Mouse (Mus musculus): ENCODE data around the gene Trim11. TPM values are rescaled to one million over a fixed set of nuclear protein-coding genes. Genes with fewer than 3 reads are reported as not detected.

The Trim11 gene
- polyA plus RNA-seq, 1 experiment = not detected

DNA sequence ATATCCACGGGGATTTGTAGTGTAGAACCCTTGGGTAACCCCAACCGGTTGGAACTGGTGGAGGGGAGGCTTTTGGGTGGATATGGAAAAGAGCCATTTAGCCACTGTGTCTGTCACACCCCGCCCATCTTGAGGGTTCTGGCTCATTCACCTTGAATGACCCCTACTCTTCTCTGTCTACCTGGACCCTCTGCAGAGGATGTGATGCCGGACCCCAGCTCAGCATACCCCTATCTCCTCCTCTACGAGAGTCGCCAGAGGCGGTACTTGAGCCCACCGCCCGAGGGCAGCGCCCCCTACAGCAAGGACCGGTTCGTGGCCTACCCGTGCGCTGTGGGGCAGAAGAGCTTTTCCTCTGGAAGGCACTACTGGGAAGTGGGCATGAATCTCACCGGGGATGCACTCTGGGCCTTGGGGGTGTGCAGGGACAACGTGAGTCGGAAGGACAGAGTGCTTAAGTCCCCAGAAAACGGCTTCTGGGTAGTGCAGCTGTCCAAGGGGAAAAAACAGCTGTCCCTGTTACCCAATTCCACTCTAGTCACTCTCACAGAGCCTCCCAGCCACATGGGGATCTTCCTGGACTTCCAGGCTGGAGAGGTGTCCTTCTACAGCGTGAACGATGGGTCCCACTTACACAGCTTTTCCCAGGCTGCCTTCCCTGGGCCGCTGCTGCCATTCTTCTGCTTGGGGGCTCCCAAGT is 6.9 kb upstream of the Trim11 start:
- Histone ChIP-seq H3K4me3 (ENCODE audit: insufficient read depth, low read depth, low read length) (no peak overlapping the region), H3K4me1 (ENCODE audit: control insufficient read depth, insufficient read depth, low read length) (0 out of 2 replicates have a peak, but pooled peaks cover 4% of the 10 kb centered on the region), H3K27ac (ENCODE audit: insufficient read depth, low read depth, low read length) (no peak overlapping the region)
- WGBS = 89% methylated on average over 21 of the region's 21 CpGs
- TF ChIP-seq CTCF (IDR thresholded peaks at IDR 0.05; ENCODE audit: insufficient read depth, low read depth, low read length) = no peak
- no peak for TF ChIP-seq POLR2A (IDR thresholded peaks at IDR 0.05; ENCODE audit: insufficient read depth, low read depth, low read length)

DNA sequence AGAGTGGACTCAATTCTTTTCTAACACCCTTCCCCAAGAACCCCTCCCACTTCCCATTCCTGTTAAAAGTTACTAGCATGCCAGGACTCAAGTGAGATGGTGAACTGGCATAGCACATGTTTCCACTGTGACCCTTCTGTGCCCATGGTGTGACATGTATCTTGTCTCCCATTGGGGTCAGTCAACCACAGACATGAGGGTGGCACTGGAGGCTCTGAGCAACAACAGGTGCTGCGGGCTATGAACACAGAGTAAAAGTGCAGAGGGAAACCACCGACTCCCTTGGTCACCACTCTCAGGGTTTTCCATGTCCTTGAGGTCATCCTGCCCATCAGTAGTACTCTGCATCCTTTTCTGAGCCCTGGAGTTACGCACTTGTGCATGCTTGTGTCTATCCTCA is 6.1 kb upstream of the Trim11 start:
- H3K4me3 ChIP-seq (ENCODE audit: insufficient read depth, low read depth, low read length) = no peak overlapping the region
- no peak for TF ChIP-seq POLR2A (IDR thresholded peaks at IDR 0.05; ENCODE audit: insufficient read depth, low read depth, low read length)
- 0 out of 2 replicates have a peak, but pooled peaks cover 4% of the 10 kb centered on the region for H3K4me1 ChIP-seq (ENCODE audit: control insufficient read depth, insufficient read depth, low read length)
- WGBS = 96% methylated on average over 3 of the region's 3 CpGs
- no peak overlapping the region for H3K27ac ChIP-seq (ENCODE audit: insufficient read depth, low read depth, low read length)

DNA sequence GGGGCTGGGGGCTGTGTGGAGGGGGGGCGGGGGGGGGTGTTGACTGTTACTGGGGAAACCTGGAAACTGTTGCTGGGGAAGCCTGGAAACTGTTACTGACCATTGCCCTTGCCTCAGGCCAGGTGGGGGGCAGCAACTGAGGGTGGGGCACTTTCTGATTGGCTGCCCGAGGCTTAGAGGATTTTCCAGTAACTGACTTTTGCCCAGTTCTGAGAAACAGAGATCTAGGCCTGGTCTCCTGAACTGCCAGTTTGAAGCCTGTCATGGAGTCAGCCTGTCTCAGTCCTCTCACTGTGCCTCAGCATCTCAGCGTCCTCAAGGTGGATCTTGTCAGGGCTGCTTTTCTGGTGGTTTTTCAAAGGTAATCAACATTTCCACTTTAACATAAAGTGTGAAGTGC is 3.5 kb upstream of the Trim11 start:
- H3K4me3 ChIP-seq (ENCODE audit: insufficient read depth, low read depth, low read length) = no peak overlapping the region
- no peak for TF ChIP-seq POLR2A (IDR thresholded peaks at IDR 0.05; ENCODE audit: insufficient read depth, low read depth, low read length)
- no peak for TF ChIP-seq CTCF (IDR thresholded peaks at IDR 0.05; ENCODE audit: insufficient read depth, low read depth, low read length)
- H3K4me1 ChIP-seq (ENCODE audit: control insufficient read depth, insufficient read depth, low read length) = peaks cover 12% of the 10 kb centered on the region
- 88% methylated on average over 3 of the region's 3 CpGs for WGBS
- H3K27ac ChIP-seq (ENCODE audit: insufficient read depth, low read depth, low read length) = no peak overlapping the region

DNA sequence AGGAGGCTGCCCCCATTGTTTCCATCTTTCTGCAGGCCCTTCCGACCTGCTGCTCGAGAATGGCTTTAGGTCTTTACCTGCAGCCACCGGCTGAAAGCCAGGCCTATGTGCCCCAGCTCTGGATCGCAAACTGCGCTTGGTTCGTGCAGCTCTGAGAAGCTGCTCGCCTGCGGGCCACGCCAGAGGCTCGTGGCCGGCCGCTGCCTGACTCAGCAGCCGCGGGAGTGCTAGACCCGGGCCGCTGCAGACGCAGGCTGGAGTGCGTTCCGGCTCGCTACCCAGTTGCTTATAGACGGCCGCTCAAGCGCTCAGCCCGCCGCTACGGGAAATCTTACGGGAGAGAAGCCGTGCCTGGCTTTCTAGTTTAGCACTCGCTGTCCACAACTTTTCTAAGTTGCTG is 743 bp upstream of the Trim11 start:
- under 1% methylated on average over 29 of the region's 29 CpGs for WGBS
- H3K27ac ChIP-seq (ENCODE audit: insufficient read depth, low read depth, low read length) = no peak overlapping the region
- no peak for TF ChIP-seq CTCF (IDR thresholded peaks at IDR 0.05; ENCODE audit: insufficient read depth, low read depth, low read length)
- TF ChIP-seq POLR2A (IDR thresholded peaks at IDR 0.05; ENCODE audit: insufficient read depth, low read depth, low read length) = no peak
- H3K4me3 ChIP-seq (ENCODE audit: insufficient read depth, low read depth, low read length) = peak overlapping the region; percentile 68
- peaks cover 32% of the 10 kb centered on the region for H3K4me1 ChIP-seq (ENCODE audit: control insufficient read depth, insufficient read depth, low read length)

DNA sequence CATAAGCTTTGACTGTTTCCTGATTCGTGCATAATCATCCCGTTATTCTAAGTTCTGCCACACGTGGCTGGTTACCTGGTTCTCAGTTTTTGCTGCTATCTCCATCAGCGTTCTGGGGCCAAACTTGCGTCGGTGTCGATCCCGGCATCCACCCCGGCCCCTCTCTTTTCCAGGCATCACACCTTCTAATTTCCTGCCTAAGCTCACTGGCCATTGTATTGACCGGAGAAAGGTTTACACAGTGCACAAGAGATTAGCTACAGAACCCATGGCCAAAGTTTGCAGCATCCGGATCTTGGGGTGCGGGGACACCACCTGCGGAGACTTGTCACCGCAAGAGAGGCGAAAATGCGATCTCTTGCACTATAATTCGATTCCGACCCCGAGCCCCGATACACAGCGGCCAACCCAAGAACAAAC is 276 bp upstream of the Trim11 start:
- Histone ChIP-seq H3K4me3 (ENCODE audit: insufficient read depth, low read depth, low read length) (peak overlapping the region; percentile 68), H3K4me1 (ENCODE audit: control insufficient read depth, insufficient read depth, low read length) (peaks cover 37% of the 10 kb centered on the region), H3K27ac (ENCODE audit: insufficient read depth, low read depth, low read length) (no peak overlapping the region)
- TF ChIP-seq POLR2A (IDR thresholded peaks at IDR 0.05; ENCODE audit: insufficient read depth, low read depth, low read length) (no peak), CTCF (IDR thresholded peaks at IDR 0.05; ENCODE audit: insufficient read depth, low read depth, low read length) (no peak)
- WGBS = under 1% methylated on average over 21 of the region's 21 CpGs

DNA sequence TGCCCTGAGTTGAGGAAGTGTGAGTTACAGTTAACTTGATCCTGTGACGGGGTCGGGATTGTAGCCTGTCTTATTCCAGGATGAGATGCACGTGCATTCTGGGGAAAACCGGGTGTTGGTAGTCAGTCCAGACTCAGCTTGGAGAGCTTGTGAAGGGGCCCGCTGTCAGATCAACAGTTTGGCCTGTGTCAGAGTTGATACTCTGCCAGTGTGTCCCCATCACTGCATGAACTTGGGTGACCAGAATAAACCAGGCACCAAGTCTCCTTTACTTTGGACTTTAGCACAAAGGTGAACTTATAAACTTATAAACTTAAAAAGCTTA is 775 bp downstream of the Trim11 start:
- Histone ChIP-seq H3K27ac (ENCODE audit: insufficient read depth, low read depth, low read length) (no peak overlapping the region), H3K4me1 (ENCODE audit: control insufficient read depth, insufficient read depth, low read length) (peaks cover 40% of the 10 kb centered on the region), H3K4me3 (ENCODE audit: insufficient read depth, low read depth, low read length) (peak overlapping the region; percentile 68)
- 1% methylated on average over 5 of the region's 5 CpGs for WGBS
- TF ChIP-seq CTCF (IDR thresholded peaks at IDR 0.05; ENCODE audit: insufficient read depth, low read depth, low read length) (no peak), POLR2A (IDR thresholded peaks at IDR 0.05; ENCODE audit: insufficient read depth, low read depth, low read length) (no peak)

DNA sequence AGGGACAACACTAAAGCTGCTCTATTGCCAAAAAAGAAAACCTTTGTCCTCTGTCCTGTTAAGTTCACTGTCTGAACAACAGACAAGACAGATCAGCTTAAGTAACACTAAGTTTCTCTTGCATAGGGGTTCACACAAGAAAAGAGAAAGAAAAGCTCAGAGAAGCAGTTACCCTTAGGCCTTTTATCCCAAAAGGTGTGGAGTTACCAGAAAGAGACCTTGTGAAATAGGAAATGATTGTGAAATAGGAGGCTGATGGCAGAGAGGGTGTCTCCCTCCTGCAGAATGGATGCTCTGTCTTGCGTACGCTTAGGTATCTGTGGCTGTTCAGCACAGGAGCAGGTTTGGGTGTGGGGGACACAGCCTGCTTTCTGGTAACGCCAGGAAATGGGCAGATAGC is 1.3 kb downstream of the Trim11 start:
- TF ChIP-seq CTCF (IDR thresholded peaks at IDR 0.05; ENCODE audit: insufficient read depth, low read depth, low read length) (no peak), POLR2A (IDR thresholded peaks at IDR 0.05; ENCODE audit: insufficient read depth, low read depth, low read length) (no peak)
- H3K27ac ChIP-seq (ENCODE audit: insufficient read depth, low read depth, low read length) = no peak overlapping the region
- peak overlapping the region; percentile 22 for H3K4me3 ChIP-seq (ENCODE audit: insufficient read depth, low read depth, low read length)
- WGBS = 72% methylated on average over 3 of the region's 3 CpGs
- peaks cover 40% of the 10 kb centered on the region for H3K4me1 ChIP-seq (ENCODE audit: control insufficient read depth, insufficient read depth, low read length)

DNA sequence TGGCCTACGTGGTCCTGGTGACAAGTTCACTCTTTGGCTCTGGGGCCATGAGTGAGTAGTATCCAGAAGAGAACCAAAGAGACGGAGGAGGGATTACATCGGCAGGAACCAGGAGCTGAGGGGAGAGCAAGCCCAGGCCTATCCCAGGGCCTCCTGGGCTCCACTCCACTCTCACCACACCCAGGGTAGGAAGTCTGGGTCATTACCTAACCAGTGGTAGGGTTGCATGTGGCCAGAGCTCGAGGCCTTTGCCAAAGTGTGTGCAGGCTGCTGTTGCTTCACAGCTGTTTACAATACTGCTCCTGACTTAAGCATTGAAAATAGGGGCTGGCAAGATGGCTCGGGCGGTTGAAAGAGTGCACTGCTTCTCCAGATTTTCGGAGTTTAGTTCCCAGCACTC is 1.8 kb downstream of the Trim11 start:
- Histone ChIP-seq H3K4me3 (ENCODE audit: insufficient read depth, low read depth, low read length) (peak overlapping the region; percentile 22), H3K27ac (ENCODE audit: insufficient read depth, low read depth, low read length) (no peak overlapping the region), H3K4me1 (ENCODE audit: control insufficient read depth, insufficient read depth, low read length) (peaks cover 41% of the 10 kb centered on the region)
- WGBS = 51% methylated on average over 7 of the region's 7 CpGs
- TF ChIP-seq CTCF (IDR thresholded peaks at IDR 0.05; ENCODE audit: insufficient read depth, low read depth, low read length) = no peak
- no peak for TF ChIP-seq POLR2A (IDR thresholded peaks at IDR 0.05; ENCODE audit: insufficient read depth, low read depth, low read length)

DNA sequence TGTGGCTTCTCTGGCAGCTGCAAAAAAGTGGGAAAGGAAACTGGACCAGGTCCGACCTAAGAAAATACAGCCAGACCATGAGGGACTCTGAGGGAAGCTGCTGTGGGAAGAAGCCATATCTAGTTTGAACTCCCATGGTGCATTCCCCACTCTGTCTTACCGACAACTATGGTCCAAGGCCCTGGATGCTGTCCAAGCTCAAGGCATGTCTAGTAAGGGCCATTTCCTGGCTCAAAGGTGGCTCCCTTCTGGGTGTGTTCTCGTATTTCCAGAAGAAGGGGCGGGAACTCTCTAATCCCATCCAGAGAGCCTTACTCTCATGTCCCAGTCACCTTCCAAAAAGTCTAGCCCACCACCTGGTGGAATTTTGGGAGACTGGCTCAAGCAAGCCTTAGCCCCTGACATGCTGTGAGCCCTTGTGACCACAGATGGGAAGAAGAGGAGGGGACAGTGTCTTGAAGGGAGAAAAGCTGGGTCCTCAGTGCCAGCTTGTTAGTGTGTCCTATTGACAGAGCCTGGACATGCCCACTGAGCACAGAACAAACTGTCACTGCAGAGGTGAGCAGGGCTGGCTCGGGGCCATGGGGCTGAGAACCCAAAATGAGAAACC is 2.6 kb downstream of the Trim11 start:
- WGBS = 51% methylated on average over 5 of the region's 5 CpGs
- Histone ChIP-seq H3K27ac (ENCODE audit: insufficient read depth, low read depth, low read length) (no peak overlapping the region), H3K4me3 (ENCODE audit: insufficient read depth, low read depth, low read length) (no peak overlapping the region), H3K4me1 (ENCODE audit: control insufficient read depth, insufficient read depth, low read length) (peaks cover 44% of the 10 kb centered on the region)
- TF ChIP-seq CTCF (IDR thresholded peaks at IDR 0.05; ENCODE audit: insufficient read depth, low read depth, low read length) = no peak
- TF ChIP-seq POLR2A (IDR thresholded peaks at IDR 0.05; ENCODE audit: insufficient read depth, low read depth, low read length) = no peak

Data from olfactory bulb, adult 2 months (tissue).